Mouse (Mus musculus) stomach, postnatal 0 days (tissue): Measurements from ENCODE around the gene Col4a1. TPM values are rescaled to one million over a fixed set of nuclear protein-coding genes. Genes with fewer than 3 reads are reported as not detected.
A peak's percentile ranks its signal among the peaks of the same experiment; 100 is the strongest.

Source experiments
- ATAC-seq: fragments of 200-750 bp; cut with Nextera tagmentation; 2 replicates; pipeline ENCODE4 v1.8.0; 2017; ENCODE audit not compliant: low FRiP score, low TSS enrichment
- DNase-seq: peaks from one replicate; pipeline ENCODE4 v3.0.0-alpha.2; 2016; ENCODE audit warnings: low spot score
- H3K27ac ChIP-seq: fragments of 300-500 bp; sonication (generic); replicated peaks from 2 replicates; pipeline ENCODE4 v1.5.1; 2014; ENCODE audit warnings: mild to moderate bottlenecking, control low read depth
- H3K27me3 ChIP-seq: fragments of 300-500 bp; sonication (generic); 2 replicates; pipeline ENCODE4 v1.6.1; 2014; ENCODE audit warnings: low read length; ENCODE audit not compliant: control insufficient read depth, insufficient read depth
- H3K36me3 ChIP-seq: fragments of 300-500 bp; sonication (generic); 2 replicates; pipeline ENCODE4 v1.6.1; 2014; ENCODE audit warnings: low read length, mixed read lengths; ENCODE audit not compliant: control insufficient read depth, insufficient read depth
- H3K4me1 ChIP-seq: fragments of 300-500 bp; sonication (generic); replicated peaks from 2 replicates; pipeline ENCODE4 v1.6.1; 2014; ENCODE audit warnings: antibody characterized with exemption; ENCODE audit not compliant: control insufficient read depth, insufficient read depth
- H3K4me2 ChIP-seq: fragments of 300-500 bp; sonication (generic); replicated peaks from 2 replicates; pipeline ENCODE4 v1.6.1; 2014; ENCODE audit warnings: low read depth, mild to moderate bottlenecking, control low read depth, moderate library complexity
- H3K4me3 ChIP-seq: fragments of 300-500 bp; sonication (generic); 2 replicates; pipeline ENCODE4 v1.5.1; 2014; ENCODE audit warnings: low read depth, low read length, control low read depth
- H3K9ac ChIP-seq: fragments of 300-500 bp; sonication (generic); 2 replicates; pipeline ENCODE4 v1.6.1; 2014; ENCODE audit warnings: mild to moderate bottlenecking, low read length, control low read depth, mixed read lengths
- H3K9me3 ChIP-seq: fragments of 300-500 bp; sonication (generic); 2 replicates; pipeline ENCODE4 v1.6.1; 2016; ENCODE audit warnings: low read length; ENCODE audit not compliant: control insufficient read depth
- CTCF ChIP-seq: IDR thresholded peaks from 2 replicates; pipeline ENCODE4 v1.5.1; 2016; ENCODE audit warnings: antibody characterized with exemption, low read depth, mild to moderate bottlenecking, moderate library complexity
- EP300 ChIP-seq: optimal IDR thresholded peaks from 2 replicates; pipeline ENCODE3; 2016; ENCODE audit warnings: antibody characterized with exemption
- WGBS: fragments of 180-500 bp; shearing (Covaris S2); extraction: QIAGEN DNeasy Blood & Tissue Kit; methylation state at CpG from one replicate; pipeline ENCODE4 v1.1.7; 2014; 5-methylcytosine and 5-hydroxymethylcytosine counted together
- polyA plus RNA-seq: library from polyadenylated mRNA; unstranded; fragments of >200 nt; fragmentation: Nextera tagmentation; extraction: Ambion mirVana; gene quantifications from 2 replicates; pipeline ENCODE4 v1.2.1, GENCODE M21; 2015

Col4a1 gene
- polyA plus RNA-seq, 1 experiment from 2014 or later: 99.0 TPM

- H3K4me3 ChIP-seq: no peak overlapping the region
Measured at GRCm38 (mm10) chr8:11192719-11193324, 119.8 kb downstream of the Col4a1 start.

GRCm38 (mm10) chr8:11187581-11188271 lies 124.9 kb downstream of the Col4a1 start:
- H3K4me3 ChIP-seq: peak overlapping the region; percentile 25
- H3K9ac ChIP-seq: 0 out of 2 replicates have a peak overlapping the region, but pooled peaks have one; percentile 9
- peak; percentile 70 for DNase-seq
- H3K9me3 ChIP-seq: no peaks in the 10 kb centered on the region
- no peaks in the 10 kb centered on the region for H3K27me3 ChIP-seq
- H3K4me2 ChIP-seq: peak overlapping the region; percentile 56
- peaks cover 2% of the 10 kb centered on the region; the same call in 1 of the 2 replicates for H3K4me1 ChIP-seq
- no peak overlapping the region for H3K27ac ChIP-seq
- no peaks in the 10 kb centered on the region for H3K36me3 ChIP-seq
- peak; percentile 99 for TF ChIP-seq CTCF
- no peak for TF ChIP-seq EP300
- 2% methylated on average over 41 of the region's 46 CpGs for WGBS
- peak; percentile 63; the same call in 1 of the 2 replicates for ATAC-seq

More at GRCm38 (mm10) chr8:11192719-11193324, 119.8 kb downstream of the Col4a1 start:
- Histone ChIP-seq H3K36me3 (peaks cover 2% of the 10 kb centered on the region; the same call in 1 of the 2 replicates), H3K27ac (no peak overlapping the region), H3K4me2 (no peak overlapping the region), H3K27me3 (no peaks in the 10 kb centered on the region), H3K9me3 (no peaks in the 10 kb centered on the region), H3K9ac (no peak overlapping the region), H3K4me1 (0 out of 2 replicates have a peak, but pooled peaks cover 2% of the 10 kb centered on the region)
- ATAC-seq (no peak), DNase-seq (no peak)
- TF ChIP-seq CTCF: no peak
- no peak for TF ChIP-seq EP300
- 18% methylated on average over 12 of the region's 12 CpGs for WGBS

DNA sequence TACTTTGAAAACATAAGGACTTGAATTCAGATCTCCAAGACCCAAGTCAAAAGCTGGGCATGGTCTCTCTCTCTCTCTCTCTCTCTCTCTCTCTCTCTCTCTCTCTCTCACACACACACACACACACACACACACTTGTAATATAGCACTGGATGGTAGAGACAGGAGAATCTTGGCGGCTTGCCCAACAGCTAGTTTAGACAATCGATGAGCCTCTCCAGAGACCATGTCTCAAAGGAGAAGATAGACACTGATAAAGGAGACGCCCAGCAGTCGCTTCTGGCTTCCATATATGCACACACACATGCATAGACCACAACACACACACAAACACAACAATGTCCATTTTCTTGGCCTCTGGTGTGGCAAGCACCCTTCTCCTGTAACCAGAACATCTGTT lies 126.2 kb downstream of the Col4a1 start:
- Histone ChIP-seq H3K36me3 (no peaks in the 10 kb centered on the region), H3K27ac (no peak overlapping the region), H3K4me2 (no peak overlapping the region), H3K9ac (no peak overlapping the region), H3K4me1 (peaks cover 2% of the 10 kb centered on the region; the same call in 1 of the 2 replicates), H3K9me3 (no peaks in the 10 kb centered on the region), H3K27me3 (no peaks in the 10 kb centered on the region), H3K4me3 (no peak overlapping the region)
- TF ChIP-seq EP300 (no peak), CTCF (no peak)
- ATAC-seq: no peak
- 38% methylated on average over 4 of the region's 4 CpGs for WGBS
- no peak for DNase-seq

- peaks cover 2% of the 10 kb centered on the region; the same call in 1 of the 2 replicates for H3K4me1 ChIP-seq
- 81% methylated on average over 2 of the region's 2 CpGs for WGBS
- no peak overlapping the region for H3K27ac ChIP-seq
- H3K9me3 ChIP-seq: no peaks in the 10 kb centered on the region
- no peak for ATAC-seq
- no peaks in the 10 kb centered on the region for H3K27me3 ChIP-seq
- H3K4me2 ChIP-seq: no peak overlapping the region
- TF ChIP-seq EP300: no peak
- TF ChIP-seq CTCF: no peak
- no peaks in the 10 kb centered on the region for H3K36me3 ChIP-seq
- H3K9ac ChIP-seq: no peak overlapping the region
- H3K4me3 ChIP-seq: no peak overlapping the region
- DNase-seq: no peak
Measured at GRCm38 (mm10) chr8:11185672-11186071, 127.0 kb downstream of the Col4a1 start.

GRCm38 (mm10) chr8:11183611-11184031 lies 129.0 kb downstream of the Col4a1 start:
- H3K27ac ChIP-seq: no peak overlapping the region
- H3K9ac ChIP-seq: no peak overlapping the region
- H3K9me3 ChIP-seq: no peaks in the 10 kb centered on the region
- H3K4me3 ChIP-seq: no peak overlapping the region
- WGBS: 53% methylated on average over 9 of the region's 9 CpGs
- no peak for TF ChIP-seq EP300
- no peak for TF ChIP-seq CTCF
- ATAC-seq (no peak), DNase-seq (no peak)
- no peaks in the 10 kb centered on the region for H3K36me3 ChIP-seq
- H3K27me3 ChIP-seq: no peaks in the 10 kb centered on the region
- H3K4me1 ChIP-seq: peaks cover 2% of the 10 kb centered on the region; the same call in 1 of the 2 replicates
- no peak overlapping the region for H3K4me2 ChIP-seq

DNA sequence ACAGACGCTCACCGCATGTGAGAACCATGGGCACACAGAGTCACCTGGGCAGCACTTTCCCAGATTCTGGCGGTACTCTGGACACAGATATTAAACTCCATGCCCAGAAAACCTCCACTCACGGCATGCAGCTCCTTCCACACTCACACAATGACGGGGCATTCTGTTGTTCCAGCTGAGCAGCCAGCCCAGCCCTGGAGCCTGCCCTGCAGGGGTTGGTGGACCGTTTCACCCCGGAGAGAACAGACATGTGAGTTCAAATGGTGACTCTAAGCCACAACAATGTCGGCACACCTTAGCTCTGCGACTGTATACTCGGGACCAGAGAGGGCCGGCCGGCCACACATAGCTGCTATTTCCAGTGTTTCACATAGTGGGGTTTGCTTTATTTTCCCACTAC lies 130.0 kb downstream of the Col4a1 start:
- no peak overlapping the region for H3K4me2 ChIP-seq
- H3K4me1 ChIP-seq: no peaks in the 10 kb centered on the region; the same call in 1 of the 2 replicates
- DNase-seq (no peak), ATAC-seq (no peak)
- H3K4me3 ChIP-seq: no peak overlapping the region
- H3K27ac ChIP-seq: no peak overlapping the region
- H3K9me3 ChIP-seq: no peaks in the 10 kb centered on the region
- H3K27me3 ChIP-seq: no peaks in the 10 kb centered on the region
- TF ChIP-seq CTCF (no peak), EP300 (no peak)
- no peaks in the 10 kb centered on the region for H3K36me3 ChIP-seq
- no peak overlapping the region for H3K9ac ChIP-seq
- 79% methylated on average over 12 of the region's 12 CpGs for WGBS
